Mouse (Mus musculus): ENCODE measurements at regions not wholly inside any gene's neighbourhood (a gene's known extent, or its start where the extent isn't known, plus 50 kb on each side); places are given as distances from the start of the nearest gene placed in this dataset.
A peak's percentile ranks its signal among the peaks of the same experiment; 100 is the strongest.

GRCm38 (mm10) chrX:133787112-133787511, 63.7 kb upstream of the Tnmd start:
- no peak overlapping the region for H3K4me2 ChIP-seq (ENCODE audit: low read depth, low read length)

DNA sequence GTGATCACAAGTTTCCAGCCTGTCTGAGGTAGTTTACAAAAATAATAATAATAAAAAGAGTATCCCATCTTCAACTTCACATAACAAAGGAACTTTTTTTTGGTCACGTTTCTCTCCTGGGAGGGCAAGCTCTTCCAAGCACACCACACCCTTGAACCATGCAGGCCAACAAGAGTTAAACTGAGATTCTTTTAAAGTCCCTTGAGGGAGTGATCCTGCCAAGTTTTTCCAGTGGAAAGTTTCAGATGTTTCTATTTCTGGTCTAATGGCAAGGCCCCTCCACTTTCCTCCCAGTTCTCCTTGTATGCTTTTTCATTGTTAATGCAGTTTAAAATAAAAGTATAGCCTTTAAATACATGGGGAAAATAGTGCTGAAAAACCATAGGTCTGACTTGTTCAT, 65.2 kb upstream of the Pcdh19 start:
- no peaks in the 10 kb centered on the region for H3K4me1 ChIP-seq (ENCODE audit: control insufficient read depth, insufficient read depth, low read length)
- 57% methylated on average over 1 of the region's 1 CpGs for WGBS
- H3K27me3 ChIP-seq (ENCODE audit: control insufficient read depth, insufficient read depth, low read length), result no peaks in the 10 kb centered on the region
- no peak overlapping the region for H3K9ac ChIP-seq (ENCODE audit: low read length)
- H3K4me3 ChIP-seq (ENCODE audit: low read length), result no peak overlapping the region
- no peaks in the 10 kb centered on the region for H3K9me3 ChIP-seq (replicated peaks; ENCODE audit: control insufficient read depth, low read length)
- peak overlapping the region; percentile 32; the same call in 1 of the 2 replicates for H3K27ac ChIP-seq (ENCODE audit: low read length)
- H3K36me3 ChIP-seq (ENCODE audit: control insufficient read depth, insufficient read depth), result no peaks in the 10 kb centered on the region
- ATAC-seq (replicated peaks; ENCODE audit: extremely low read depth, insufficient read depth, low FRiP score), result no peak
- H3K4me2 ChIP-seq (ENCODE audit: low read depth, low read length), result no peak overlapping the region

More at GRCm38 (mm10) chrX:133787112-133787511, 63.7 kb upstream of the Tnmd start:
- Histone ChIP-seq H3K4me3 (ENCODE audit: low read length) (no peak overlapping the region), H3K36me3 (ENCODE audit: control insufficient read depth, insufficient read depth) (no peaks in the 10 kb centered on the region), H3K27me3 (ENCODE audit: control insufficient read depth, insufficient read depth, low read length) (no peaks in the 10 kb centered on the region), H3K9ac (ENCODE audit: low read length) (no peak overlapping the region), H3K9me3 (replicated peaks; ENCODE audit: control insufficient read depth, low read length) (no peaks in the 10 kb centered on the region), H3K27ac (ENCODE audit: low read length) (no peak overlapping the region), H3K4me1 (ENCODE audit: control insufficient read depth, insufficient read depth, low read length) (no peaks in the 10 kb centered on the region)
- no peak for ATAC-seq (replicated peaks; ENCODE audit: extremely low read depth, insufficient read depth, low FRiP score)
- WGBS, result 9% methylated on average over 1 of the region's 1 CpGs

GRCm38 (mm10) chrX:133752232-133752631, 63.4 kb upstream of the Pcdh19 start:
- Histone ChIP-seq H3K9me3 (replicated peaks; ENCODE audit: control insufficient read depth, low read length) (no peaks in the 10 kb centered on the region), H3K9ac (ENCODE audit: low read length) (no peak overlapping the region), H3K36me3 (ENCODE audit: control insufficient read depth, insufficient read depth) (no peaks in the 10 kb centered on the region), H3K4me1 (ENCODE audit: control insufficient read depth, insufficient read depth, low read length) (no peaks in the 10 kb centered on the region), H3K27ac (ENCODE audit: low read length) (no peak overlapping the region), H3K4me3 (ENCODE audit: low read length) (no peak overlapping the region), H3K4me2 (ENCODE audit: low read depth, low read length) (no peak overlapping the region), H3K27me3 (ENCODE audit: control insufficient read depth, insufficient read depth, low read length) (no peaks in the 10 kb centered on the region)
- ATAC-seq (replicated peaks; ENCODE audit: extremely low read depth, insufficient read depth, low FRiP score), result no peak
- WGBS, result 70% methylated on average over 3 of the region's 3 CpGs

DNA sequence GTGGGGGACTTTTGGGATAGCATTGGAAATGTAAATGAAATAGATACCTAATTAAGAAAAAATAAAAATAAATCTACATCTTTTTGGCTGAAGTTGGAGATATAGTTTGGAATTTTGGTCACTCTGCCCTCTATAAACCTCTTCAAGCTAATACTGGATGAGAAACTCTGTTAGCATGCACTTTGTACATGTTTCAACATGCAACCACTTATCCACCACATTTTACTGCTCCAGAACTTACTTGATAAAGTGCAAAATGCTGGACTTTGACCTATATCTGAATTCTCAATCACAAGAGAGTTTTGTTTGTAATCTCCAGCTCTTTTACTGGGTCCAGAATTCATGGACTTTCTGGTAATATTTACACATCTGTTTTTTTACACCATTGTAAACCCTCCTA, 54.7 kb upstream of the Pcdh19 start:
- no peaks in the 10 kb centered on the region for H3K36me3 ChIP-seq (ENCODE audit: control insufficient read depth, insufficient read depth)
- ATAC-seq (replicated peaks; ENCODE audit: extremely low read depth, insufficient read depth, low FRiP score), result no peak

DNA sequence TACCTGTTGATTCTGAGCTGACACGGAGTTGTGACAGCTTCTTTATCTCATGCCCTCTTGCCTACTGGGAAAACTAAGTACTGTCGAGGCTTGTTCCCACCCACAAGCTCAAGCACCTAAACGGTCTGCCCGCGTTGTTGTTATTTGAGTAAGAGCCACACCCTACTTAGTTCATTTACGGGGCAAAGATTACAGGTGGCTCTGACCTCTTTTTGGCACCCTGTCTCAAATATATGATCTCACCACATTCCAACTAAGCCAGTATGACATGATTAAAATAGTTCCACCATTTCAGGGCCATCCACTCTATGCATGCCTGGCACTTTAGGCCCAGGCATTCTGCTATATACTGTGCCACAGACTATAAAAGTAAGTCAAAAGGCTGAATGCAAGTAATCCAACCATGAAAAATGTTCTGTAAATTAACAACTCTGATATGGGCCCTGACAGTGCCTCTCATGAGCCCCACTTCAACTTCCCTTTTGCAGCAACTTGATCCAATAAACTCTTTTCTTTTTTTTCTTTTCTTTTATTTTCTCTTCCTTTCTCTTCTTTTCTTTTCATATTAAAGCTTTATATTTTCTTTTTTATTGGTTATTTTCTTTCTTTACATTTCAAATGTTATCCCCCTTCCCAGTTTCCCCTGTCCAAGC, 50.3 kb upstream of the Pcdh19 start:
- no peak for ATAC-seq (replicated peaks; ENCODE audit: extremely low read depth, insufficient read depth, low FRiP score)
- Histone ChIP-seq H3K27me3 (ENCODE audit: control insufficient read depth, insufficient read depth, low read length) (no peaks in the 10 kb centered on the region), H3K9ac (ENCODE audit: low read length) (no peak overlapping the region), H3K27ac (ENCODE audit: low read length) (no peak overlapping the region), H3K4me2 (ENCODE audit: low read depth, low read length) (no peak overlapping the region), H3K9me3 (replicated peaks; ENCODE audit: control insufficient read depth, low read length) (no peaks in the 10 kb centered on the region), H3K4me1 (ENCODE audit: control insufficient read depth, insufficient read depth, low read length) (no peaks in the 10 kb centered on the region), H3K36me3 (ENCODE audit: control insufficient read depth, insufficient read depth) (no peaks in the 10 kb centered on the region), H3K4me3 (ENCODE audit: low read length) (no peak overlapping the region)
- WGBS, result 40% methylated on average over 6 of the region's 6 CpGs

More for the DNA sequence above, 54.7 kb upstream of the Pcdh19 start:
- H3K27me3 ChIP-seq (ENCODE audit: control insufficient read depth, insufficient read depth, low read length), result no peaks in the 10 kb centered on the region
- H3K9me3 ChIP-seq (replicated peaks; ENCODE audit: control insufficient read depth, low read length), result no peaks in the 10 kb centered on the region
- H3K27ac ChIP-seq (ENCODE audit: low read length), result no peak overlapping the region
- H3K4me1 ChIP-seq (ENCODE audit: control insufficient read depth, insufficient read depth, low read length), result no peaks in the 10 kb centered on the region
- no peak overlapping the region for H3K4me2 ChIP-seq (ENCODE audit: low read depth, low read length)
- H3K9ac ChIP-seq (ENCODE audit: low read length), result no peak overlapping the region
- no peak overlapping the region for H3K4me3 ChIP-seq (ENCODE audit: low read length)

Measured in heart, embryonic 16.5 days (tissue).